Mouse (Mus musculus): ENCODE results near the gene Skp1a. TPM values are rescaled to one million over a fixed set of nuclear protein-coding genes. Genes with fewer than 3 reads are reported as not detected.

The Skp1a gene
- polyA plus RNA-seq, 1 experiment from 2014 or later, result 908 TPM

DNA sequence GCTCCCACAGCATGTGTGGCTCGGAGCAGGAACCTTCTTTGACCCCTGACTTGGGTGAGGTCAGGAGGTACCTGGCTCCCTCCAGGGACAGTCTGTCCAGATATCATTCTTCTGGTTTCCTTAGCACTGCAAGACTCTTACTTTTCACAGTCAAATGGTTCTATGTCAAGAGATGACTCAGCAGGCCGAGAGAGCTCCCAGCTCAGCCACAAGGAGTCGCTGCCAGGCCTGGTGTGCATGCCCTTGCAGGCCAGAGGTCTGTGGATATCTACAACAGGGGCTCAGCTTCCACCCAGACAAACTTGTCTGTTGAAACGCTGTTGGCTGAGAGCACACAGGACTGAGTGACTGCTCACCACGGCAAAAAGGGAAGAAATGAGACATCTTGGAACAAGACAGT, 30.1 kb downstream of the Skp1a start:
- H3K27me3 ChIP-seq (ENCODE audit: poor library complexity, severe bottlenecking), result no peaks in the 10 kb centered on the region
- H3K36me3 ChIP-seq (replicated peaks), result peaks cover 44% of the 10 kb centered on the region
- 71% methylated on average over 5 of the region's 5 CpGs for WGBS
- no peak overlapping the region for H3K4me3 ChIP-seq
- DNase-seq (ENCODE audit: extremely low spot score, low spot score), result no peak
- no peaks in the 10 kb centered on the region for H3K4me1 ChIP-seq
- no peaks in the 10 kb centered on the region for H3K9me3 ChIP-seq
- H3K27ac ChIP-seq, result no peak overlapping the region

DNA sequence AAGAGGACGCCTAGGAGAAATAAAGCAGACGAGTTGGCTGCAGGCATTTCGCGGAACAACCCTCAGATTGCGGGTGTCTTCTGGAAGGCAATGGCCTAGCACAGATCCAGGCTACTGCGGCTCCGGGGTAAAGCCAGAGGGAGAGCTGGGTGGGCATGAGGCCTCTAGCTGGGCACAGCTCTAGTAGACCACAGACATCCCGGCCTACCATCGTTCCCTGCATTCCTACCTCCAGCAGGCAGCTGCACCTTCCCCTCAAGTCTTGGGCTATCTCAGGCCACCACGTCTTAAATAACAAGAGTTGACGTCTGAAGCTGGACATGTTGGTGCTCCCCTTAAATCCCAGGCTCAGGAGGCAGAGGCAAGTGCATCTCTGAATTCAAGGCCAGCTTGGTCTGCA, 30.5 kb downstream of the Skp1a start:
- 94% methylated on average over 11 of the region's 11 CpGs for WGBS
- no peak for DNase-seq (ENCODE audit: extremely low spot score, low spot score)
- Histone ChIP-seq H3K27me3 (ENCODE audit: poor library complexity, severe bottlenecking) (no peaks in the 10 kb centered on the region), H3K27ac (no peak overlapping the region), H3K36me3 (replicated peaks) (peaks cover 40% of the 10 kb centered on the region), H3K9me3 (no peaks in the 10 kb centered on the region), H3K4me3 (no peak overlapping the region), H3K4me1 (no peaks in the 10 kb centered on the region)

DNA sequence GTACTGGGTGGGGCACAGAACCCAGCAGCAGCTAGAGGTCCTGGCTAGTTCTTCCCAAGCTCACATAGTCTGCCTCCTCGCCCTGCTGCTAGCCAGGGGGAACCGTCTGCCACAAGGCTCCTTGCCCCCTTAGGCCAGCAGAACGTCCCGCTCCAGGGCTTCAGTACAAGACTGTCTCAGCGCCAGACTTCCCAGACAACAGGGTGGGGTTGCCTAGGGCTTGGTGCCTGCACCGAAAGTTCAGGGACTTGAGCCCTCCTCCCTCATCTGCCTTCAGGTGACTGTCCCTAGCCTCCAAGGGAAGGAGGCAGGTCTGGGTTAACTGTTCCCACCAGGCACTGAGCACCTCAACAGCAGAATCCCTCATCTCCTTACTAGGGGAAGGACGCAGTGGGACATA, 33.1 kb downstream of the Skp1a start:
- peaks cover 19% of the 10 kb centered on the region for H3K36me3 ChIP-seq (replicated peaks)
- H3K27ac ChIP-seq, result no peak overlapping the region
- peaks cover 13% of the 10 kb centered on the region; the same call in 1 of the 2 replicates for H3K4me1 ChIP-seq
- no peaks in the 10 kb centered on the region for H3K9me3 ChIP-seq
- DNase-seq (ENCODE audit: extremely low spot score, low spot score), result no peak
- whole genome bisulfite sequencing, result 81% methylated on average over 7 of the region's 7 CpGs
- no peaks in the 10 kb centered on the region for H3K27me3 ChIP-seq (ENCODE audit: poor library complexity, severe bottlenecking)
- H3K4me3 ChIP-seq, result no peak overlapping the region

DNA sequence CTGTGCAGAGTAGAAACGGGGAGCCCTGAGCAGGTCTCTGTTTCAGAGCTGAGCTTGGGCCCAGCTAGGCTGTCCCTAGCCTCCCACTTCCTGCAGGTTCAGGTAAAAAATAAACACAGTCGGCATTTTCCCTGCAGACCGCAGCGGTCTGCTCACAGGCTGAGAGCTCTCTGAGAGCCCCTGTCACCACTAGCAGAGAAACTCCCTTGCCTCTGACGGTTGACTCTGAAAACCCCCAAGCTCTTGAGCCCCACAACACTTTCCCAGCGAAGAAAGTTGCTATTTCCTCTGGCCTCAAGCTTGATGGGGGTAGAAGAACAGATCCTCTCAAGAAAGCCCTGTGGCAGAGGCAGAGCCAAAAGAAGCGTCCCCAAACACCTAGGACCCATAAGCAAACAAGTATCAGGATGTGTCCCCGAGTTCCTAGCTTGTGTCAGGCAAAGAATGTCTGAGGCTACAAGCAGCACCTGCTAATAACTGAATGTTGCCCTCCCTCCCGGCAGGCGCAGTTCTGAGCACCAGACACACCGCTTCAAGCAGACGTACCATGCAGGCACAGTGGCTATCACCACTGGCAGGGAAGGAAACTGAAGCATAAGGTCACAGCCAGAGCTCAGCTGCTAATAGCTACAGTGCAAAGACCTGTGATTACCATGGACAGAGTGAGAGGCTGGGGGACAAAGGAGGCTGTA, 34.0 kb downstream of the Skp1a start:
- H3K27ac ChIP-seq, result no peak overlapping the region
- 78% methylated on average over 12 of the region's 12 CpGs for WGBS
- no peak overlapping the region for H3K4me3 ChIP-seq
- DNase-seq (ENCODE audit: extremely low spot score, low spot score), result no peak
- H3K9me3 ChIP-seq, result no peaks in the 10 kb centered on the region
- H3K27me3 ChIP-seq (ENCODE audit: poor library complexity, severe bottlenecking), result no peaks in the 10 kb centered on the region
- peaks cover 13% of the 10 kb centered on the region; the same call in 1 of the 2 replicates for H3K4me1 ChIP-seq
- peaks cover 10% of the 10 kb centered on the region for H3K36me3 ChIP-seq (replicated peaks)

DNA sequence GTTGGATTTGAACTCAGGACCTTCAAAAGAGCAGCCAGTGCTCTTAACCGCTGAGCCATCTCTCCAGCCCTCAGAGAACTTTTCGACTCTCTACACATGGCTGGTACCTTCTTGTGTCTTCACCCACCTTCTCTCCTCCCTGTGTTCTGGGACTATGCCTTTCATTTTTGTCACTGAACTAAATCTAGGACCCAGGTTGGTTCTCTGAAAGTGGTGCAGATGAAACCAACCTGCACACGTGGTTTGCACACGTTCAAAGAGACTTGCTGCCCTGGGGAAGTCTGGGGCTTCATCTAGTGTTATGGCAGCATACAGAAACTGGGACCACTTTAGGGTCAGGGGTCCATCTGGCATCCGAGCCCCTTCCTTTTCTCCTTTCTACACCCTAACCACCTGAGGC, 35.5 kb downstream of the Skp1a start:
- no peaks in the 10 kb centered on the region for H3K27me3 ChIP-seq (ENCODE audit: poor library complexity, severe bottlenecking)
- H3K9me3 ChIP-seq, result no peaks in the 10 kb centered on the region
- peaks cover 19% of the 10 kb centered on the region for H3K4me1 ChIP-seq
- 0 out of 2 replicates have a peak, but pooled peaks cover 2% of the 10 kb centered on the region for H3K36me3 ChIP-seq (replicated peaks)
- H3K4me3 ChIP-seq, result no peak overlapping the region
- 91% methylated on average over 5 of the region's 5 CpGs for WGBS
- DNase-seq (ENCODE audit: extremely low spot score, low spot score), result no peak
- no peak overlapping the region for H3K27ac ChIP-seq

DNA sequence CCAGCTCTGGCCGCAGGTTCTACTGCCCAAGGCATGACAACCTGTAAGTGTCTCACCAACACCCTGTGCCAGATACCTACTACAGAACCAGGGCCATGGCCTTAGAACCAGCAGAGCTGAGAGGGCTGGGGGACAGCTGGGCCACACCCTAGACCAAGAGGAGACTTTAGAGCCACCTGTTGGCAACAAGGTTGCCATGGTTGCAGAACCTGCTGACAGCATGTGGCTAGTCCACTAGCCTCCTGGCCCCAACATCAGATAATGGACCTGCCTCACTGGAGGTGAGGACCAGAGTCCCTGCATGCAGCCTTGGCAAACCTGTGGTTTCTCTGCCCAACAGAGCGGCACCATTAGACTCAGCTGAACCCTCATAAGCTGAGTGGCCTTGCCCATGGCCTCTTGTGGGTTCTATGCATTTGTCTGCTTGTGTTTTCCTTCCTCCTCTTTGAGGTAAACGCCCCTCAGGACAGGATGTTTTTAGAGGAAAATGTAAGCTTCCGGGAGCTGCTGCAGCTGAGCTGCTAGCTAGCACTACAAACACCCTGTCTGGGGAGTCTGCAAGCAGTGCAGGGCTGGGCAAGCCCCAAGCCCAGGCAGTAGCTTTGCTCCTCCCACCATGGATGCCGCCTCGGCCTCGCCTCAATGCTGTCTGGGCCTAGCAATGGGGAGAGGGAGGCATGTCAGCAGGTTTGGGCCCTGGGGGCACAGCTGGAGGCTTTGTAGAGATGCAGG, 36.5 kb downstream of the Skp1a start:
- Histone ChIP-seq H3K36me3 (replicated peaks) (no peaks in the 10 kb centered on the region), H3K9me3 (no peaks in the 10 kb centered on the region), H3K27ac (peak overlapping the region; percentile 27; the same call in 1 of the 2 replicates), H3K4me1 (peaks cover 29% of the 10 kb centered on the region), H3K27me3 (ENCODE audit: poor library complexity, severe bottlenecking) (no peaks in the 10 kb centered on the region), H3K4me3 (no peak overlapping the region)
- no peak for DNase-seq (ENCODE audit: extremely low spot score, low spot score)
- WGBS, result 71% methylated on average over 7 of the region's 7 CpGs

DNA sequence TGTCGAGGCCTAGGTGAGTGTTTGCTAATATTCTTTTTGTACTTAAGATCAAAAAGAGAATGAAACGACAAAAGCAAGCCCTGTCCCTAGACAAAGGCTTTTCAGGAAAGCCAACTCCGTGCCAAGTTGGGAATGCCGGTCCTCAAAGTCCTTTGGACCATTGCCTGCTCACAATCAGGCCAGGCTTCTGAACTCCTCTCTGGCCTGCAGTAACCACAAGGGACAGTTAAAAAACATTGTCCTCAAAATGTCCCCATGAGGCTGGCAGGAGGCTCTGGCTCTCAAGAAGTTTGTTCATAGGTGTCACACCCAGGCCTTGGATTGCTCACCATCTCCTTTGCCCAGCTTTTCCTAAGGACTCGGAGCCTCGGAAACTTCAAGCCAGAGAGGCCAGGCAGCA, 38.0 kb downstream of the Skp1a start:
- Histone ChIP-seq H3K4me3 (no peak overlapping the region), H3K9me3 (no peaks in the 10 kb centered on the region), H3K36me3 (replicated peaks) (peaks cover 8% of the 10 kb centered on the region; the same call in 1 of the 2 replicates), H3K27ac (no peak overlapping the region), H3K27me3 (ENCODE audit: poor library complexity, severe bottlenecking) (no peaks in the 10 kb centered on the region), H3K4me1 (peaks cover 30% of the 10 kb centered on the region)
- 93% methylated on average over 6 of the region's 6 CpGs for WGBS
- no peak for DNase-seq (ENCODE audit: extremely low spot score, low spot score)

DNA sequence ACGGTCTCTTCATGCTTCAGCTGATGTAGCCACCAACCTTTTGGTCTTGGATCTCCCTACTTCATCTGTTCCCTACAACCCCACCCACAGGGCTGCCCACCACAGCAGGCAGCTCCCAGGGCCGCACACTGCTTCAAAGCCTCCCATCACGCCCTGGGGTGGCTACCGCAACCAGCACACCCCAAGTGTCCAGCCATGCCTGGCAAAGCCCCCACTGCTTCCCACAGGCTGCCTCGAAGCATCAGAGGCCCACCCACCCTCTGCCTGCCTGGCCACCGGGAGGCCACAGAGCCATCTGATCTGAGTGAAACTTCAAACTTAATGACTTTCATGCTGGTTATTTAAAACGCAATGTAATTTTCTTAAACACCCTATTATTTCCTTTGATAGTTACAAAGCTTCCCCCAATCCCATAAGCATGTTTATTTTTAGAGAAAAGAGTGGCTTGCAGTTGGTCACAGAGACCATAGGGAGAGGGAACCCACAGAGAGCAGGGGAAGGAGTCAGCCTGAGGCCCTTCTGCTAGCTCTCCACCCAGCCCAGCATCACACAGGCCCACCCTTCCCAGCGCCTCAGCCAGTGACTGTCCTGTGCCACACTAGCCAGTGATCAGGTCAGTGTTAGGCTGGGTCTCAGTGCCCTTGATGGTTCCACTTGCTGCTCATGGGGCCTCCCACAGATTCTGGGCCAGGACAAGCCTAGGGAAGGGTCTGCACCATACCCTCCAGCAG, 40.1 kb downstream of the Skp1a start:
- WGBS, result 78% methylated on average over 8 of the region's 8 CpGs
- Histone ChIP-seq H3K4me1 (peaks cover 30% of the 10 kb centered on the region), H3K36me3 (replicated peaks) (peaks cover 19% of the 10 kb centered on the region), H3K4me3 (no peak overlapping the region), H3K27ac (0 out of 2 replicates have a peak overlapping the region, but pooled peaks have one; percentile 26), H3K9me3 (no peaks in the 10 kb centered on the region), H3K27me3 (ENCODE audit: poor library complexity, severe bottlenecking) (no peaks in the 10 kb centered on the region)
- no peak for DNase-seq (ENCODE audit: extremely low spot score, low spot score)

DNA sequence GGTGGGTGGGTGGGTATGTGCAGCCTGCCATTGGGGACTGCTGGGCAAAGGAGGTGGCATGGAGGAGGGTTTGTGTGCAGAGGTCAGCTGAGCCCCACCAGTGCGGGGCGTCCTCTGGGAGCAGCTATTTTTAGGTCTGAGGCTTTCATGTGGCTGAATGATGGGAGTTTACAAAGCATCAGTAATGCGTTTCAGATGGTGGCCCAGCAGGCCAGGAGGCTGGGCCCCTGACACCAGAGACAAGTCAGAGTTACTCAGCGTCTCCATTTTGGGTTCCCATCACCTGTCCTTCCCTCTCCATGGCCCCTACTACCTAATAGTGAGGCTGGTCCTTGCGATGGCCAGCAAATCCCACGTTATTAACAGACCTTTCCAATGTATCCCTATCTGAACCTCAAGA, 40.8 kb downstream of the Skp1a start:
- Histone ChIP-seq H3K4me1 (peaks cover 30% of the 10 kb centered on the region), H3K9me3 (no peaks in the 10 kb centered on the region), H3K36me3 (replicated peaks) (peaks cover 26% of the 10 kb centered on the region), H3K27me3 (ENCODE audit: poor library complexity, severe bottlenecking) (no peaks in the 10 kb centered on the region), H3K4me3 (no peak overlapping the region), H3K27ac (no peak overlapping the region)
- WGBS, result 64% methylated on average over 6 of the region's 6 CpGs
- no peak for DNase-seq (ENCODE audit: extremely low spot score, low spot score)

DNA sequence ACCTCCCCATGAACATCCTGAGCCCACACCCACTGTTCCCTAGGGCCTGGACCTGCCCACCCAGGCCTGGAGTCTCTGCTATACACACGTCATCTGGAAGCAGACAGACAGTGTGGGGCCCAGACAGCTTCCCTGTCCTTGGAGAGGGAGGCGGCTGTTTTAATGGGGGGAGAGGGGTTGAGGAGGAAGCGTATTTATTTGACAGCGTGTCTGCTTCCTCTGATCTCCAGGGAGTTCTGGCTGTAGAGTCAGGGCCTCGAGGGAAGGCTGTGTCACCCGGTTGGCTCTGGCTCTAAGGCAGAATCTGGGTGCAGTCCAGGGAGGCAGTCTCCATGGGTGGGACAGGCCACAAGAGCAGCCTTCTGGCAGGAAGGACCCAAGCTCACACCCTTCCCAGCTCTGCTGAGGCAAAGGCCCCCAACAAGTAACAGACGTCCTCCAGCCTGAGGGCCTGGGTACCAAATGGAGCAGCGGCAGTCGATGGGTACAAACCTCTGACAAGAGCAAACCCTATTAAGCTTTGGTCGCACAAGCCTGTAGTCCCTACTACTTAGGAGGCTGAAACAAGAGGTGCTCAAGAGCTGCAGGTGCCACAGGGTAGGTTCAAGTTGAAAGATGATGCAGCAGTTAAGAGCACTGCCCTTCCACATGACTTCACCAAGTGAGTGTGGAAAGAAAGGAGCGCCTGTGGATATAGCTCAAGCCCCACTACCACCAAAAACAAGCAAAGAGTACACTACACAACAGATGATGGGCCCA, 41.6 kb downstream of the Skp1a start:
- peaks cover 29% of the 10 kb centered on the region for H3K36me3 ChIP-seq (replicated peaks)
- H3K9me3 ChIP-seq, result no peaks in the 10 kb centered on the region
- peaks cover 24% of the 10 kb centered on the region for H3K4me1 ChIP-seq
- no peak overlapping the region for H3K27ac ChIP-seq
- no peaks in the 10 kb centered on the region for H3K27me3 ChIP-seq (ENCODE audit: poor library complexity, severe bottlenecking)
- no peak overlapping the region for H3K4me3 ChIP-seq
- WGBS, result 86% methylated on average over 11 of the region's 11 CpGs
- no peak for DNase-seq (ENCODE audit: extremely low spot score, low spot score)

DNA sequence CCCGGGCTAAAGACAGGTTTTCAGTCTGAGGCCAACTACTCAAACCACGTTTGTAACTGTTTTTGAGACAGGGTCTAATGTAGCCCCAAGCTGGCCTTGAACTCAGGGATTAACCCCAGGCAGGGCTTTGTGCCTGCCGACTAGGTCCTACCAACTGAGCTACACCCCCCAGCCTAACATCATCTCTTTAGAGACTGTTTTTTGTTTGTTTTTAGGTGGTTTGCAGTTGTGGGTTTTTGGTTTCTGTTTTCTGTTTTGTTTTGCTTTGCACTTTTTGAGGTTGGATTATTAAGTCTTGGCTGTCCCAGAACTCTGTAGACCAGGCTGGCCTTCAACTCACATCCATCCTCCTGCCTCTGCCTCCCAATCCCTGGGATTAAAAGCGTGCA, 42.1 kb downstream of the Skp1a start:
- 75% methylated on average over 4 of the region's 4 CpGs for WGBS
- Histone ChIP-seq H3K4me3 (no peak overlapping the region), H3K4me1 (peaks cover 18% of the 10 kb centered on the region), H3K36me3 (replicated peaks) (peaks cover 30% of the 10 kb centered on the region), H3K27me3 (ENCODE audit: poor library complexity, severe bottlenecking) (no peaks in the 10 kb centered on the region), H3K9me3 (no peaks in the 10 kb centered on the region), H3K27ac (no peak overlapping the region)
- DNase-seq (ENCODE audit: extremely low spot score, low spot score), result no peak

DNA sequence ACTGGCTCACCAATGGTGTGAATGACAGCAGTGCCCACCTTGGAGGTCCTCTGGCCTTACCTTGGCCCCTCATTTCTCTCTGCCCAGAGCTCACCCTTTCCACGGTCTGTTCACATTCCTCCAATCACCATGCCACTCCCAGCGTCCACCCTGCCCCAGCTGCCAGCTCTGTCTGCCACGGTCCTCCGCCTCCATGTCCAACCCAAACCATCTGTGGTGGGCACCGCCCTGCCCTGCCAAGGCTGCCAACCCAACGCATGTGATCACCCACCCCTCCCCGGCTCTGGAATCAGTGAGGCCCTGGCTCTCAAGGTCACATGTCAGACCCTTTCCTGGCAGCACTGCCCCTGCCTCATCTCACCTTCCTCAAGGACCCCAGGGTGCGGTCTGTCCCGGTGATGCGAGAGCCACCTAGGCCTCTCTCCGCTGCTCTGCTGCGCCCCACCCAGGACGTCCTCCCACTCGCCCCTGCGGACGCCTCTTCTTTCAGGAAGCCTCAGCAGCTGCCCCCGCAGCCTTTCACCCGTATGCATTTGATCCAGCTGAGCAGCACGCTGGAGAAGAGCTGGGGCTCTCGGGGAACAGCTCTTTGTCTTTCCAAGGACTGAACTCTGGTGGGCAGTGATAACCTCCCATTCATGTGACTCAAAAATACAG, 42.8 kb downstream of the Skp1a start:
- H3K27me3 ChIP-seq (ENCODE audit: poor library complexity, severe bottlenecking), result no peaks in the 10 kb centered on the region
- no peak for DNase-seq (ENCODE audit: extremely low spot score, low spot score)
- H3K4me1 ChIP-seq, result peaks cover 17% of the 10 kb centered on the region
- H3K9me3 ChIP-seq, result no peaks in the 10 kb centered on the region
- peaks cover 36% of the 10 kb centered on the region for H3K36me3 ChIP-seq (replicated peaks)
- 0 out of 2 replicates have a peak overlapping the region, but pooled peaks have one; percentile 56 for H3K27ac ChIP-seq
- no peak overlapping the region for H3K4me3 ChIP-seq
- WGBS, result 92% methylated on average over 20 of the region's 20 CpGs
